Mouse (Mus musculus) cerebellum, adult 2 months (tissue): ENCODE results near the gene 2210408I21Rik.

Source experiments
- CTCF ChIP-seq: fragments of 200-500 bp; IDR thresholded peaks from 2 replicates; pipeline ENCODE4 v1.5.1; 2011; ENCODE audit warnings: low read depth, mild to moderate bottlenecking, control low read depth, low read length, moderate library complexity, borderline replicate concordance; ENCODE audit not compliant: insufficient read depth
- POLR2A ChIP-seq: fragments of 200-500 bp; IDR thresholded peaks from 2 replicates; pipeline ENCODE4 v1.6.1; 2011; ENCODE audit warnings: low read length, control low read depth, borderline replicate concordance; ENCODE audit not compliant: insufficient read depth

DNA sequence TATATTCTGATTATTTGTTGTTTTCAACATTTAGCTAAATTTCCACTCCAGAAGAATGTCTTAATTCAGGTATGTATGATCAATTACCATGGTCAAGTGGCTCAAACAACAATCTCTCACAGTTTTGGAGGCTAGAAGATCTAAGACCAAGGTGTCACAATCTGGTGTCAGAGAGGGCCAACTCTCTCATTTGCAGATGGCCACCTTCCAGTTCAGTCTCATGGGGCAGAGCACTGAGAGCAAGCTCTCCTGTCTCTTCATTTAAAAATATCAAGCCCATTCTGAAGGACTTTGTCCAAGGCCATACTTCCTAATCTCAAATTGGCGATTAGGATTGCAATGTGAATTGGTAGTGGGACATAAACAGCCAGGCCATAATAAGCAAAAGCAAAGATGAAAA is 378.7 kb downstream of the 2210408I21Rik start:
- TF ChIP-seq POLR2A (no peak), CTCF (no peak)
